Mouse (Mus musculus) embryonic fibroblast, embryonic 13.5 days (primary cell): ENCODE measurements around the gene Ccdc34. TPM values are rescaled to one million over a fixed set of nuclear protein-coding genes. Genes with fewer than 3 reads are reported as not detected.

ENCODE experiments used
- H3K27ac ChIP-seq: 2 replicates; pipeline ENCODE4 v1.5.1; 2012; ENCODE audit warnings: low read length, control low read depth, inconsistent platforms; ENCODE audit not compliant: insufficient read depth
- H3K4me1 ChIP-seq: 2 replicates; pipeline ENCODE4 v1.6.1; 2011; ENCODE audit warnings: low read length; ENCODE audit not compliant: control insufficient read depth, insufficient read depth
- H3K4me3 ChIP-seq: 2 replicates; pipeline ENCODE4 v1.5.1; 2011; ENCODE audit warnings: mild to moderate bottlenecking, control low read depth, low read length; ENCODE audit not compliant: insufficient read depth
- CTCF ChIP-seq: IDR thresholded peaks from 2 replicates; pipeline ENCODE4 v1.5.1; 2011; ENCODE audit warnings: mild to moderate bottlenecking, control low read depth, low read length, moderate library complexity, borderline replicate concordance; ENCODE audit not compliant: insufficient read depth
- POLR2A ChIP-seq: IDR thresholded peaks from 2 replicates; pipeline ENCODE4 v1.6.1; 2011; ENCODE audit warnings: low read depth, mild to moderate bottlenecking, control low read depth, low read length, moderate library complexity
- polyA plus RNA-seq: library from polyadenylated mRNA; stranded (reverse); fragments of >200 nt; gene quantifications from 2 replicates; pipeline ENCODE4 v1.2.4, GENCODE M21; 2011; ENCODE audit warnings: low read depth; ENCODE audit not compliant: missing spikeins, insufficient read length

The Ccdc34 gene
- polyA plus RNA-seq, 1 experiment: 33.1 TPM

GRCm38 (mm10) chr2:110020430-110020829, 2.8 kb downstream of the Ccdc34 start:
- Histone ChIP-seq H3K27ac (no peak overlapping the region), H3K4me3 (no peak overlapping the region), H3K4me1 (peaks cover 2% of the 10 kb centered on the region; the same call in 1 of the 2 replicates)
- TF ChIP-seq POLR2A (no peak), CTCF (no peak)

DNA sequence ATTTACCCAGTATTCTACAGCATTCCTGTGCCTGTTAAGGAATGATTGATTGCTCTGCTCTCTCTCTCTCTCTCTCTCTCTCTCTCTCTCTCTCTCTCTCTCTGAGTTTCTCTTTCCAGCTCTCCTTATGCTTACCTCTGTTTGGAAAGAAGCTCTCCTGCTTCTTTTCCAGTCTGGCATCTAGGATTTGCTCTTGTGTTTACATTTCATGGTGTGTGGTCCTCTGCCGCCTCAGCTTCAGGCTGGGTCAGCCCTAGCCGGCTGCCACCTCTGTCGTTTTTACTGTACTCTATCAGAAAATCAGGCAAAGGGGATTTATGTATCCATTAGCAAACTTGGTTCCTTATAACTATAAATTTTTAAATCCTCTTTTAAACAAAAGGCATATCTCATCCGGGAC, 18.6 kb downstream of the Ccdc34 start:
- TF ChIP-seq CTCF (no peak), POLR2A (no peak)
- no peak overlapping the region for H3K27ac ChIP-seq
- H3K4me1 ChIP-seq: peaks cover 5% of the 10 kb centered on the region; the same call in 1 of the 2 replicates
- H3K4me3 ChIP-seq: no peak overlapping the region

- H3K4me3 ChIP-seq: no peak overlapping the region
- no peak overlapping the region for H3K27ac ChIP-seq
- H3K4me1 ChIP-seq: peaks cover 5% of the 10 kb centered on the region; the same call in 1 of the 2 replicates
- TF ChIP-seq CTCF (no peak), POLR2A (no peak)
These were observed 19.0 kb downstream of the Ccdc34 start for GRCm38 (mm10) chr2:110036665-110037064.

DNA sequence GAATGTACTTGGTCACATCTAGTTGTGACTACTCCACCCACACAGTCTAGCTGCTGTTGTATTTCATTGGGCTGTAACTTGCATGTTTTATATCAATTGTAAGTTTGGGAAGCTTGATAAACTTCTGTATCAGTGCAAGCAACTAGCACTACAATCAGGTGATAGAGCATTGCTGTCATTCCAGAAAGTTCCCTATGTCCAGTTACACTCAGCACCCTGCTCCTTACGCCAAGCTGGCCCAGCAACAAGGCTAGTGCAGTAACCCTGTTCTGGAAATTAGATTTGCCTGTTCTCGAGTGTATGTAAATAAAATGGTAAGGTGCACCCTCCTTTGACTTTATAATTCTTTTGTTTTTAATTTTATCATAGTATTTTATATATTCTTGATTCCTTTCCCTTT, 19.6 kb downstream of the Ccdc34 start:
- Histone ChIP-seq H3K27ac (no peak overlapping the region), H3K4me1 (peaks cover 5% of the 10 kb centered on the region; the same call in 1 of the 2 replicates), H3K4me3 (no peak overlapping the region)
- no peak for TF ChIP-seq POLR2A
- TF ChIP-seq CTCF: no peak

DNA sequence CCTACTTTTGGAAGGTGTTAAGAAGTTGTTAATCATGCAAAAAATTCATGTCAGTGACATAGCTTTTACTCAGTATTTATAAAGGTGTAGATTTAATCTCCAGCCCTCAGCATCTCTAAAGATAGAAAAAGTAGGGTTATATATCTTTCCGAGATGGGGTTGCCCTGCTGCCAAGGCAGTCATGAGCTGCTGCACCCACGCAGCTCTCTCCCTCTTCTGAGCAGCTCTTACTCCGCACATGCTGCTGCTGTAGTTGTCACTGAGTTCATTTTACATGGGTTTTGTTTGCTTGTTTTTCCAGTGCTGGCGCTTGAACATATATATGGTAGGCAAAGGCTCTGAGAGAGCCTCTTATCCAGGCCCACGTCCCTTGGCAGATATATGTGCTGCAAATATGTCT, 20.7 kb downstream of the Ccdc34 start:
- H3K4me1 ChIP-seq: peaks cover 5% of the 10 kb centered on the region; the same call in 1 of the 2 replicates
- peak overlapping the region; percentile 17; the same call in 1 of the 2 replicates for H3K27ac ChIP-seq
- TF ChIP-seq CTCF: no peak
- no peak for TF ChIP-seq POLR2A
- H3K4me3 ChIP-seq: no peak overlapping the region

DNA sequence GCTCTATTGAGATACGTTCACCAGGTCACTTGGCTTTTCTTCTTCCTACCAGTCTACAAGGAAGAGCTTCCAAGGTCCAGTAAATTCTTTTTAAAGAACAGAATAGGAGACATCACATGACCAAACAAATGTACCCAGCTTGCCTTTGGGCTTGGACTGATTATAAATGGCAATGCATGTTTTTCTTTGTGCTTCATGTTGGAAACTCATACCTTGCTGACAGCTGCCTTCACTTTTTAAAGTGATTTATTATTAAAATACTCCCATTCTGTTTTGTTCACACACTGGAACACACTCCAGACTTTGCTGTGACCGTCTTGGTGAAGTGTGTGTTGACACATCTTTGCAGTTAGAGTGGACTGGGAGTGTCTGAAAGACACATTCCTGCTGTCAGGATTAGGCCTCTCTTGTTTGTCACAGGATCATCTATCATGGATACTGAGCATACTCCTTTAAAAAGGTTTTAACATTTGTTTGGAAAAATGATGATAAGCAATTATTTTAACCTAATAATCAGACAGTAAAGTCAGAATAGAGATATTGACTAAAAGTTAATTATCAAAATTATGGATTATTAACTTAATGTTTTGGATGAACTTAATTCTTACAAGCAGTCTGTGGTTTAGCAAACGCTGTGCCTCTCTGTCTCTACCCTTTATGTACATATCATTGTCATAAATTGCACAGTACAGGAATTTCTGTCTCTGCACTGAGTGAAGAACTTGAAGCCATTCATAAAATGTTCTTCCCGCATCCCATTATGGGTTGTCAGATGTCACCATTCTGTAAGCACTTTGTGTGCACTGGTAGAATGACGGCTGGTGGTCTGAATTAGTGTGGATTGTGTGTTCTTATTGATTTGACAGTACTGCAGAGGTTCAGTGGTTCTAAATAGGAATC, 25.5 kb downstream of the Ccdc34 start:
- TF ChIP-seq POLR2A: no peak
- no peak for TF ChIP-seq CTCF
- Histone ChIP-seq H3K4me3 (no peak overlapping the region), H3K27ac (no peak overlapping the region), H3K4me1 (no peaks in the 10 kb centered on the region)

DNA sequence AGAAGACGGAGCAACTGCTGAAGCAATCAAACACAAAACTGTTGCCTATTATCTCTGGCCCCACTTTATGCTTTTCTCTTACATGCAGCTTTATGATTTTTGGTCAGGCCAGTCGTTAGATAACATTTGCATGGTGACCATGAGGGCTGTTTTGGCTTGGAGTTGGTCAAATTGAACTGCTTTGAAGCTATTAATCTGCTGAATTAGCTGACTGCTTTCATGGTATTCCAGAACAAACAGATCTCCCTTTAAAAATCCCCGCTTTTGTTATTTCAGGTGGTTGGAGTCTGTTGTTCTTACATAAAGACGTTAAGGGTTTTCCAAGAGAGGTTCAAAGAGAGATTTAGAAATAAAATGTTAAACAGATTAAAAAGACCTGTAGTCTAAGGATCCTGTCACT, 40.8 kb downstream of the Ccdc34 start:
- TF ChIP-seq POLR2A: no peak
- TF ChIP-seq CTCF: no peak
- Histone ChIP-seq H3K27ac (no peak overlapping the region), H3K4me1 (no peaks in the 10 kb centered on the region), H3K4me3 (no peak overlapping the region)

DNA sequence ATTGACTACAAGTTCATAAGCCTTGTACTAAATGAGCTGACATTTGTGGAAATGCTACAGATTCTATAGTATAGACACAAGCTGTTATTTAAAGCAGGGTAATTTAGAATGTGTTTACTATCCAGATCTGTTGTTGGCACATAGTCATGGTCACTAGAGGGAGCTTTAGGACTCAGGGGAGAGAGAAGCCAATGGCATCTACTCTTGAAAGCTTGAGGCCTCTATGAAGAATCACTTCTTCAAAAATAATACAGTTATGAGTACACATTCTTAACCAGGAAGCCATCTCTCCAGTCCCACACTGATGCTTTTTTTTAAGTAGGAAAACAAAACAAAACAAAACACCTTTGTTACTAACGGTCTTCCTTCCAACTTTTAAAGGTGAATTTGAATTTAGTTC, 45.5 kb downstream of the Ccdc34 start:
- no peak for TF ChIP-seq CTCF
- TF ChIP-seq POLR2A: no peak
- Histone ChIP-seq H3K4me1 (no peaks in the 10 kb centered on the region), H3K4me3 (no peak overlapping the region), H3K27ac (no peak overlapping the region)

GRCm38 (mm10) chr2:110068916-110069315, 51.3 kb downstream of the Ccdc34 start:
- no peak for TF ChIP-seq POLR2A
- TF ChIP-seq CTCF: no peak
- Histone ChIP-seq H3K27ac (no peak overlapping the region), H3K4me1 (no peaks in the 10 kb centered on the region), H3K4me3 (no peak overlapping the region)

- TF ChIP-seq POLR2A: no peak
- no peak for TF ChIP-seq CTCF
- Histone ChIP-seq H3K4me3 (no peak overlapping the region), H3K4me1 (peaks cover 6% of the 10 kb centered on the region), H3K27ac (no peak overlapping the region)
These were observed 55.4 kb downstream of the Ccdc34 start for GRCm38 (mm10) chr2:110073023-110073422.
